Mouse (Mus musculus): Measurements from ENCODE around the gene Bhlhe23.

GRCm38 (mm10) chr2:180775223-180775622 is 1.5 kb downstream of the Bhlhe23 start:
- TF ChIP-seq ZC3H11A (IDR thresholded peaks at IDR 0.05; ENCODE audit: borderline replicate concordance, low read depth, low read length) (no peak), MAFK (IDR thresholded peaks at IDR 0.05; ENCODE audit: insufficient read depth, low read depth, low read length) (no peak), CHD2 (IDR thresholded peaks at IDR 0.05; ENCODE audit: low read depth, low read length) (no peak), ZNF384 (IDR thresholded peaks at IDR 0.05; ENCODE audit: low read depth, low read length) (no peak), HCFC1 (IDR thresholded peaks at IDR 0.05; ENCODE audit: borderline replicate concordance, insufficient read depth, low read length) (no peak)

All from ES-E14 (cell line).